In the genomic region with DNA sequence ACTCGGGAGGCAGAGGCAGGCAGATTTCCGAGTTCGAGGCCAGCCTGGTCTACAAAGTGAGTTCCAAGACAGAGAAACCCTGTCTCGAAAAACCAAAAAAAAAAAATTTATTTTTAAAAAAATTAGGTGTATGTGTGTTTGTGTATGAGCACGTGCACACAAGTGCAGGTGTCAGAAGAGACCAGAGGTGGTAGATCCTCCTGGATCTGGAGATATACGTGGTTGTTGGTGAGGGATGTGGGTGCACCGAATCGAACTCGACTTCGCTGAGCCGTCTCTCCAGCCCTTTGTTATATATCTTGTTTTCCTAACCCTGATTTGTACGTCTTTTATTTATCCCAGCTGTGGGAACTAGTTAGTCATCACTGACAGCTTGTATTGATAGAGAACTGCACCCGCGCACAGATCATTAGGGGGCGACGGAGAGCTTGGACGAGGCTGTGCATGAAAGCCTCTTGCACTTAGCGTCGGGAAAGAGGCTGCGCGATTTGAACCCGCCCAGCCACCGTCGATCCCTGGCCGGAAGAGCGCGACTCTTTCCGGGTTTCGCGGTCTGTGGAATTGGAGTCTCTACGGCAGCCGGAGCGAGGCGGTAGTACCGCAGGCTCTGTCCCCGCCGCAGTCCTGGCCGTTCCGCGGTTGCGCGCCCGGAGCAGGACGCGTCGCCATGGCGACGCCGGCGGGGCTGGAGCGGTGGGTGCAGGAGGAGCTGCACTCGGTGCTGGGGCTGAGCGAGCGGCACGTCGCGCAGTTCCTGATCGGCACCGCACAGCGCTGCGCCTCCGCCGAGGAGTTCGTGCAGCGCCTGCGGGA, we compare ENCODE assay signal across 8 mouse cellular contexts. TPM values are rescaled to one million over a fixed set of nuclear protein-coding genes. Genes with fewer than 3 reads are reported as not detected.
A peak's percentile ranks its signal among the peaks of the same experiment; 100 is the strongest.
DNase-seq lines count a peak whose midpoint lies in the region; ATAC-seq lines count a peak whose summit lies in the region.

Gene Dhx16, plus strand, starts transcription at position 575 of the 813 bp plus-strand sequence.

- peaks cover 49% of the 10 kb centered on the region for H3K36me3 ChIP-seq in hindbrain, embryonic 12.5 days

- H3K27me3 ChIP-seq in hindbrain, embryonic 12.5 days: no peaks in the 10 kb centered on the region

- peak within 1 kb of the TSS; percentile 82 for H3K9ac ChIP-seq in hindbrain, embryonic 12.5 days

- no peaks in the 10 kb centered on the region for H3K9me3 ChIP-seq in hindbrain, embryonic 12.5 days (replicated peaks)

- H3K4me2 ChIP-seq in hindbrain, embryonic 12.5 days (replicated peaks): peak within 1 kb of the TSS; percentile 71

- peaks cover 11% of the 10 kb centered on the region for H3K4me1 ChIP-seq in hindbrain, embryonic 12.5 days

- H3K4me3 ChIP-seq in hindbrain, embryonic 12.5 days: peak within 1 kb of the TSS; percentile 78

- peak within 1 kb of the TSS; percentile 71 for H3K27ac ChIP-seq in hindbrain, embryonic 12.5 days

- peak; percentile 91 for ATAC-seq in hindbrain, embryonic 12.5 days (ENCODE audit: low FRiP score)

- DNase-seq in NIH3T3 (ENCODE audit: low read depth): peak; percentile 99
- DNase-seq in cerebellum, postnatal 10 days: peak; percentile 98 to 99
- peak; percentile 92 to 95 for DNase-seq in frontal cortex, postnatal 10 days (ENCODE audit: low spot score in 2 of 2)
- peak; percentile 86 to 95 for DNase-seq in layer of hippocampus, postnatal 25 days (ENCODE audit: extremely low spot score in 1 of 2, low spot score in 1 of 2)
- DNase-seq in lung, postnatal 25 days (ENCODE audit: low spot score): peak; percentile 96
- DNase-seq in retina, embryonic 14.5 days (ENCODE audit: low spot score): peak; percentile 97
- DNase-seq in thymus, postnatal 4 days: peak; percentile 98

- WGBS in hindbrain, embryonic 12.5 days: 6% methylated on average over 66 of the region's 66 CpGs

RNA-seq across cellular contexts. Expression of gene Dhx16, which starts in this region (rescaled TPM):
- polyA plus RNA-seq in hindbrain, embryonic 12.5 days (2016; fragmentation: Nextera tagmentation; extraction: Ambion mirVana): 45.2 and 46.0 TPM in 2 replicates
- 10 to 100 TPM; 25.5 to 29.9 TPM for total RNA-seq in layer of hippocampus, postnatal 25 days (2021)

Comparison
In these comparisons a context has a peak if more than half of its experiments do, and no peak if none do; other contexts are left out.
1. Peak in every context shown above with its lines: DNase-seq, ATAC-seq, H3K4me3 ChIP-seq and H3K27ac ChIP-seq.